Mouse (Mus musculus) cerebellum, postnatal 14 days (tissue): ENCODE measurements around the gene Mad1l1.
A peak's percentile ranks its signal among the peaks of the same experiment; 100 is the strongest.
"Not testable (repeated sequence)": the region's sequence is repeated elsewhere in the genome, so short reads cannot be mapped to it uniquely, and the experiment has no call there.

Source experiments
- DNase-seq, 2 experiments: peaks; one replicate each; pipeline ENCODE4 v3.0.0; 2021; ENCODE audit warnings: mixed read lengths in 2 of 2

Mad1l1 gene

GRCm38 (mm10) chr5:140321042-140321755 lies at the start of gene Mad1l1, which contains the start of gene Nudt1:
Mad1l1 (minus strand) TSS chr5:140321552.
Nudt1 (plus strand) TSS chr5:140321656.
- DNase-seq = peak; percentile 92 to 94

GRCm38 (mm10) chr5:140370446-140371254 lies 49.3 kb upstream of the Mad1l1 start:
- no peak for DNase-seq

GRCm38 (mm10) chr5:140369466-140369865 lies 48.1 kb upstream of the Mad1l1 start:
- no peak for DNase-seq

GRCm38 (mm10) chr5:140368926-140369325 lies 47.6 kb upstream of the Mad1l1 start:
- DNase-seq = no peak

GRCm38 (mm10) chr5:140368126-140368525 lies 46.8 kb upstream of the Mad1l1 start:
- DNase-seq = not testable (repeated sequence)

- no peak for DNase-seq
These were observed 43.1 kb upstream of the Mad1l1 start for GRCm38 (mm10) chr5:140364415-140364814.

GRCm38 (mm10) chr5:140359930-140360674 lies 38.8 kb upstream of the Mad1l1 start:
- DNase-seq = no peak

- no peak for DNase-seq
These were observed 36.1 kb upstream of the Mad1l1 start for GRCm38 (mm10) chr5:140357466-140357865.

- DNase-seq = no peak
These were observed 34.6 kb upstream of the Mad1l1 start for GRCm38 (mm10) chr5:140355934-140356333.

GRCm38 (mm10) chr5:140352352-140352751 lies 31.0 kb upstream of the Mad1l1 start:
- no peak for DNase-seq

GRCm38 (mm10) chr5:140350731-140351497 lies 29.6 kb upstream of the Mad1l1 start:
- DNase-seq = no peak

- no peak for DNase-seq
These were observed 28.5 kb upstream of the Mad1l1 start for GRCm38 (mm10) chr5:140349882-140350281.

- DNase-seq = no peak
These were observed 24.7 kb upstream of the Mad1l1 start for GRCm38 (mm10) chr5:140346050-140346449.

- DNase-seq = no peak
These were observed 23.9 kb upstream of the Mad1l1 start for GRCm38 (mm10) chr5:140345244-140345643.

- DNase-seq = no peak
These were observed 21.5 kb upstream of the Mad1l1 start for GRCm38 (mm10) chr5:140342880-140343279.

- no peak for DNase-seq
These were observed 18.5 kb upstream of the Mad1l1 start for GRCm38 (mm10) chr5:140339836-140340235.

- DNase-seq = no peak
These were observed 17.4 kb upstream of the Mad1l1 start for GRCm38 (mm10) chr5:140338779-140339178.

GRCm38 (mm10) chr5:140336680-140337079 lies 15.3 kb upstream of the Mad1l1 start:
- DNase-seq = peak; percentile 71 to 75

GRCm38 (mm10) chr5:140333631-140334030 lies 12.3 kb upstream of the Mad1l1 start:
- no peak for DNase-seq

- DNase-seq = no peak
These were observed 11.2 kb upstream of the Mad1l1 start for GRCm38 (mm10) chr5:140332519-140332918.

- peak; percentile 85 to 86 for DNase-seq
These were observed 10.5 kb upstream of the Mad1l1 start, which contains the start of gene Mrm2 for GRCm38 (mm10) chr5:140331615-140332512. Mrm2 (minus strand) TSS chr5:140331898.
